Mouse (Mus musculus) liver, adult 2 months (tissue): Measurements from ENCODE around the gene Epha4.

Source experiments
- CTCF ChIP-seq: fragments of 200-500 bp; IDR thresholded peaks from 2 replicates; pipeline ENCODE4 v1.5.1; 2011; ENCODE audit warnings: low read depth, low read length, control low read depth
- POLR2A ChIP-seq: fragments of 200-500 bp; IDR thresholded peaks from 2 replicates; pipeline ENCODE4 v1.6.1; 2011; ENCODE audit warnings: low read length, control low read depth; ENCODE audit not compliant: insufficient read depth; ENCODE audit errors: extremely low read depth

DNA sequence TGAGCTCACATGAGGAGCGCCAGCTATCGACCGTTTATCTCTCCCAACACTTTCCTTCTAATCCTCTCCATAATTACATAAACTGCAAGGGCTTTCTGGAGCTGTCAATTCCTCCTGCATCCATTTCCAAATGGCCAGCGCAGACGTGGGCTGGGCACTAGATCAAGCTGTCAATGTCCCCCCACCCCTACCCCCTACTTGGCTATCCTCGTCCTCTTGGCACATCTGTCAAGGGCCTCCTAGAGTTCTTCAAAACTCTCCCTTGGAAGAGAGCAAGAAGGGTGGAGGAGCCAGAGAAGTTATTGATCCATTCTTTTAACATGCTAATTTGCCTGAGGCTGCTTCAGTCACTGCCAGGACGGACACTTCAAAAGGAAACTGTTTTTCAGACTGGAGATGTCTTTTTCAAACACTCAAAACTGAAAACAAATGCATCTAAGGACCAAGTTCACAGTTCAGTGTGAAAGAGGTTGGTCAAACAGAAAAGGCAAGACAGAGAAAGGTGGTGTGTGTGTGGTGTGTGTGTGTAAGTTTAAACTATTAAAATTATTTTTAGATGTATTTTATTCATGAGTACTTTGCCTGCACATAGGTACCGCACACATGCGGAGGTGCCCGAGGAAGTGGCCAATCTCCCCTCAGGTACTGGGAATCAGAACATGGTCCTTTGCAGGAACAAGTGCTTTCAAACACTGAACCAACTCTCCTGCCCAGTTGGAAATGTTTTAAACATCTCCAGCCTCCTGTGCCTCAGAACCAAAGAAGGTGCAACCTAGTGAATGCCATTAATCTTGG, 20.9 kb downstream of the Epha4 start:
- no peak for TF ChIP-seq CTCF
- TF ChIP-seq POLR2A: no peak
